Mouse (Mus musculus): Measurements from ENCODE around the gene Cysltr1. TPM values are rescaled to one million over a fixed set of nuclear protein-coding genes. Genes with fewer than 3 reads are reported as not detected.

Cysltr1 gene
- total and polyA plus RNA-seq, 2 experiments from 2014 or later, result 0.23 to 0.44 TPM

DNA sequence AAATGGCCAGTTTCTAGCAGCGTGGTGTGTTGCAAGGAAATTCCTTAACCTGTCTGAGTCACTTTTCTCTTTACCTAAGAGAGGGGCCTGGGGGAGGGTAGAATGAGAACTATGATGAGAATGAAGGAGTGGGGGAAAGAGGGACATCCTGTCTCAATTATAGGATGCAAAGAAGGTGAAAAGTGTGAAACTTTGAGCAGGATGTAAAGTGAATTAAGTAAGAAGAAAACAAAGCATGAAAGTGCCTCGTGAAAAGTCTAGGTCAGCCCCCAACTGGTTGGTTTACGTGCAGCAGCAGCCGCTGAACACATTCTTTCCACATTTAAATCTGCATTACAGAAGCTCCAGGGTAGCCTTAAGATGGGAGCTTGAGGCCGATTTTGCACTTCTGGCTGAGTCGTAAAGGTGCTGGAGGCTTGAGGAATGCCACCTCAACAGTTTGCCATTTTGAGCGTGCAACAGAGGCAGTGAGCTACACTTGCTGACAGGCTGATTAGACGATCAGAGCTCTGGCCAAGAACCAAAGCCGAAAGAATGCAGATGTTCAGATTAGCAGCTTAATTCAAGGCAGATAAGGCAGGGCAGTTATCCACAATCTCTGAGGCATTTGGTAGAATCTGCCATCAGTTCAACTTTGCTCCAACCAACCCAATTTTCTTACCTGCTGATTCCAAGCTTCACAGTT is 763 bp downstream of the Cysltr1 start:
- peak overlapping the region; percentile 9; the same call in 1 of the 2 replicates for H3K4me2 ChIP-seq (ENCODE audit: low read depth, low read length, poor library complexity, severe bottlenecking)
- H3K27ac ChIP-seq (ENCODE audit: low read depth, low read length), result no peak overlapping the region
- 18% methylated on average over 9 of the region's 9 CpGs for WGBS
- ATAC-seq (ENCODE audit: low FRiP score), result no peak
- H3K4me1 ChIP-seq (ENCODE audit: insufficient read depth, low read length), result no peaks in the 10 kb centered on the region
- no peaks in the 10 kb centered on the region for H3K27me3 ChIP-seq (ENCODE audit: insufficient read depth, low read length)
- H3K36me3 ChIP-seq (ENCODE audit: insufficient read depth, low read length), result no peaks in the 10 kb centered on the region
- no peak for DNase-seq (ENCODE audit: low spot score)
- no peak overlapping the region for H3K4me3 ChIP-seq (ENCODE audit: low read depth, low read length)
- TF ChIP-seq CTCF (IDR thresholded peaks at IDR 0.05), result no peak
- H3K9ac ChIP-seq (replicated peaks; ENCODE audit: low read length, poor library complexity, severe bottlenecking), result no peak overlapping the region
- H3K9me3 ChIP-seq (ENCODE audit: low read length), result no peaks in the 10 kb centered on the region

DNA sequence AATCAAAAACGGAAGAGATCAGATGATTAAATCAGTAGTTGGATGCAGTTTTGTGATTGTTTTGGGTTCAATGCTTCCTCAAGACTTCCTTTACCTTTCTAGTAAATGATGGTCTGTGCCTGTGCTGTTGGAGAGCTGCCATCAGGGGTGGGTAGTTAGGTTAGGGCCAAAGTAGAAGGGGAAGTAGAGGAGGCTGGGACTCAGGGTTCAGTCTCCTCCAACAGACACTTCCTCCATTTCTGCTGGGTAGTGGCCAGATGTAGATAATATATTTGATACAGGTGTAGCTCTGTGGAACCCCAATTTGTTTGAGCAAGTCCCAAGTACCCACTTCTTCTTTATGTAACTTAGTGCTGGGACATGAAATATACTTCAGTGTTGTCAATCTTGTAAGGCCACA is 7.6 kb downstream of the Cysltr1 start:
- H3K9me3 ChIP-seq (ENCODE audit: low read length), result no peaks in the 10 kb centered on the region
- ATAC-seq (ENCODE audit: low FRiP score) (no peak), DNase-seq (ENCODE audit: low spot score) (no peak)
- no peak overlapping the region for H3K4me3 ChIP-seq (ENCODE audit: low read depth, low read length)
- no peak for TF ChIP-seq CTCF (IDR thresholded peaks at IDR 0.05)
- no peaks in the 10 kb centered on the region for H3K36me3 ChIP-seq (ENCODE audit: insufficient read depth, low read length)
- H3K4me2 ChIP-seq (ENCODE audit: low read depth, low read length, poor library complexity, severe bottlenecking), result no peak overlapping the region
- no peak overlapping the region for H3K27ac ChIP-seq (ENCODE audit: low read depth, low read length)
- no peaks in the 10 kb centered on the region for H3K27me3 ChIP-seq (ENCODE audit: insufficient read depth, low read length)
- no peaks in the 10 kb centered on the region for H3K4me1 ChIP-seq (ENCODE audit: insufficient read depth, low read length)
- H3K9ac ChIP-seq (replicated peaks; ENCODE audit: low read length, poor library complexity, severe bottlenecking), result no peak overlapping the region
- WGBS, result 92% methylated on average over 1 of the region's 1 CpGs

DNA sequence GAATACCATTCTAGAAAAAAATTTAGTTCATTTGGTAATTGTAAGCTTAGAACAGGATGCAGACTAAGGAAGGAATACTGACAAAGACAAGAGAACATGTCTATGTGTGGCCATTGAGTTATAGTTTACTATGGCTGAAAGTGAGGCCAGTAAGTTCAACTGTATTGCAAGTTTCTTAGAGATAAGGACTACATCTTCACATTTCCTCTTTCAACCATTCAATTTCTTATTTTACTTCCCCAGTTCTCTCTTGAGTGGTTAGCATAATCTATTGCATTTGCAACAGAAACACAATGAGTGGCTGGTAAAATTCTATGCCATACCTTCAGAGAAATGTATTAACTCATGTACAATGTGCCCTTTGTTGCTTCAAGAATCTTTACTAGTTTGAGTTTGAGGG is 9.6 kb downstream of the Cysltr1 start:
- Histone ChIP-seq H3K4me3 (ENCODE audit: low read depth, low read length) (no peak overlapping the region), H3K27me3 (ENCODE audit: insufficient read depth, low read length) (no peaks in the 10 kb centered on the region), H3K9me3 (ENCODE audit: low read length) (no peaks in the 10 kb centered on the region), H3K9ac (replicated peaks; ENCODE audit: low read length, poor library complexity, severe bottlenecking) (no peak overlapping the region), H3K4me1 (ENCODE audit: insufficient read depth, low read length) (no peaks in the 10 kb centered on the region), H3K4me2 (ENCODE audit: low read depth, low read length, poor library complexity, severe bottlenecking) (no peak overlapping the region), H3K27ac (ENCODE audit: low read depth, low read length) (no peak overlapping the region), H3K36me3 (ENCODE audit: insufficient read depth, low read length) (no peaks in the 10 kb centered on the region)
- ATAC-seq (ENCODE audit: low FRiP score) (no peak), DNase-seq (ENCODE audit: low spot score) (no peak)
- TF ChIP-seq CTCF (IDR thresholded peaks at IDR 0.05), result no peak

DNA sequence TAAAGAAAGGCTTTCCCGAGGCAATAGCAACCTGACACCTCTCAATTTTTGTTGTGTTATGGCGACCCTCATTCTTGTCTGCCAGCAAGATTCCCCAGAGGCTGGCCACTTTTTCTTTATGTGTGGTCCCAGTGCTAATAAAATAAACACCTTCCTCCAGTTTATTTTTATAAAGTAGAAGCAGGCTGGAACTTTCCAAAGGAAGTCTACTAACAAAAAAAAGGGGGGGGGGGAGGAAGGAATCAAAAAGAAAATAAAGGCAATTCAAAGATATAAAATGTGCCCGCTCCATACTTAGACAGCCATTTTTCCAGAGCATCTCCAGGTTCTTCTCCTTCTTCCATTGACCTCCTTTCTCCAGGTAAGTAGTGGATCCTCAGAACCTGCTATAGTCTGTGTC is 20.6 kb downstream of the Cysltr1 start, which contains the start of gene Gm5127:
TSS of gene Gm5127 (plus strand) at position 301 of the 400 bp plus-strand sequence.
- 62% methylated on average over 3 of the region's 3 CpGs for WGBS

DNA sequence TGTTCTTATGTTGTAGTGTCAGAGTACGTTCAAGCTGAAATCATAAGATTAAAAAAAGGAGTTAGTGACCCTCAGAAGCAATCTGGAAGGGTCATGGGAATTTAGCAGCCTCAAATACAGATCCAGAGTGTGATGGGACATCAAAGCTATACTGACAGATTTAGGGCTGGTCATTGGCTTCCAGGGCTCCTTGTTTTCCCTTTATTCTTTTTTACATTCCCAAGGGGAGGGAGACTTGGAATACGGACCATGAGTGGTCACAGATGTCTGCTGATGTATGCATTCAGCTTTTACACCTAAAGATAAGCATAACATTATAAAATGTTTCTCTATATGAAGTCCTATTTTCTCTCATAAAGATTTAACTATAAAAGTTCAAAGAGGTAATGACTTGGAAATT is 21.3 kb downstream of the Cysltr1 start:
- H3K27ac ChIP-seq (ENCODE audit: low read depth, low read length), result no peak overlapping the region
- H3K27me3 ChIP-seq (ENCODE audit: insufficient read depth, low read length), result no peaks in the 10 kb centered on the region
- no peak overlapping the region for H3K4me2 ChIP-seq (ENCODE audit: low read depth, low read length, poor library complexity, severe bottlenecking)
- no peak overlapping the region for H3K4me3 ChIP-seq (ENCODE audit: low read depth, low read length)
- no peak for TF ChIP-seq CTCF (IDR thresholded peaks at IDR 0.05)
- no peaks in the 10 kb centered on the region for H3K4me1 ChIP-seq (ENCODE audit: insufficient read depth, low read length)
- 52% methylated on average over 2 of the region's 2 CpGs for WGBS
- no peak for DNase-seq (ENCODE audit: low spot score)
- no peaks in the 10 kb centered on the region for H3K36me3 ChIP-seq (ENCODE audit: insufficient read depth, low read length)
- H3K9me3 ChIP-seq (ENCODE audit: low read length), result no peaks in the 10 kb centered on the region
- ATAC-seq (ENCODE audit: low FRiP score), result no peak
- H3K9ac ChIP-seq (replicated peaks; ENCODE audit: low read length, poor library complexity, severe bottlenecking), result no peak overlapping the region

More for the DNA sequence above, 20.6 kb downstream of the Cysltr1 start, which contains the start of gene Gm5127:
- Histone ChIP-seq H3K27ac (ENCODE audit: low read depth, low read length) (no peak within 1 kb of the TSS), H3K4me2 (ENCODE audit: low read depth, low read length, poor library complexity, severe bottlenecking) (no peak within 1 kb of the TSS), H3K4me1 (ENCODE audit: insufficient read depth, low read length) (no peaks in the 10 kb centered on the region), H3K9me3 (ENCODE audit: low read length) (no peaks in the 10 kb centered on the region), H3K27me3 (ENCODE audit: insufficient read depth, low read length) (no peaks in the 10 kb centered on the region), H3K4me3 (ENCODE audit: low read depth, low read length) (no peak within 1 kb of the TSS), H3K36me3 (ENCODE audit: insufficient read depth, low read length) (no peaks in the 10 kb centered on the region), H3K9ac (replicated peaks; ENCODE audit: low read length, poor library complexity, severe bottlenecking) (no peak within 1 kb of the TSS)
- ATAC-seq (ENCODE audit: low FRiP score) (no peak), DNase-seq (ENCODE audit: low spot score) (no peak)
- no peak for TF ChIP-seq CTCF (IDR thresholded peaks at IDR 0.05)

DNA sequence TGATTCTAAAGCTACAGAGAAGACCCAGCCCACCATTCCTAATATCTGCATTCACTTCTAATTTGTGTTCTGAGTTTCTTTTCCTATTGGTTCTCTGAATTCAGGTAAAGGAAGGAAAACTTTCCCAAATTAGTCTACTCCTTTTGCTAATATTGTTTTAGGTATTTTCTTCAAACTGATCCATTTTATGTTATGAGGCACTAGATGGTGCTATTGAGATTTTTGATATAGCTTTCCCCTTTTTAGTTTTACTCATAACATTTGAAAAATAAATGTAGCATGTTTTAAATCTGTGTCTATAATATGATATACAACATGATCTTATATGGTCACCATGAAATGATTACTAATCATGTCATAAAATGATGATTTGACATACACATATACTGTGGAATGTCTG is 23.1 kb downstream of the Cysltr1 start:
- ATAC-seq (ENCODE audit: low FRiP score), result no peak

More for the DNA sequence above, 23.1 kb downstream of the Cysltr1 start:
- H3K4me1 ChIP-seq (ENCODE audit: insufficient read depth, low read length), result no peaks in the 10 kb centered on the region
- no peaks in the 10 kb centered on the region for H3K27me3 ChIP-seq (ENCODE audit: insufficient read depth, low read length)
- peak; percentile 30; the same call in 1 of the 2 replicates for TF ChIP-seq CTCF (IDR thresholded peaks at IDR 0.05)
- H3K4me2 ChIP-seq (ENCODE audit: low read depth, low read length, poor library complexity, severe bottlenecking), result no peak overlapping the region
- H3K4me3 ChIP-seq (ENCODE audit: low read depth, low read length), result no peak overlapping the region
- no peaks in the 10 kb centered on the region for H3K36me3 ChIP-seq (ENCODE audit: insufficient read depth, low read length)
- DNase-seq (ENCODE audit: low spot score), result no peak
- no peak overlapping the region for H3K27ac ChIP-seq (ENCODE audit: low read depth, low read length)
- no peak overlapping the region for H3K9ac ChIP-seq (replicated peaks; ENCODE audit: low read length, poor library complexity, severe bottlenecking)
- no peaks in the 10 kb centered on the region for H3K9me3 ChIP-seq (ENCODE audit: low read length)
